Mouse (Mus musculus) forebrain, embryonic 13.5 days (tissue): ENCODE results near the gene Msln. TPM values are rescaled to one million over a fixed set of nuclear protein-coding genes. Genes with fewer than 3 reads are reported as not detected.
"Not testable (repeated sequence)": the region's sequence is repeated elsewhere in the genome, so short reads cannot be mapped to it uniquely, and the experiment has no call there.

Experiments used
- ATAC-seq: fragments of 200-750 bp; cut with Nextera tagmentation; 2 replicates; pipeline ENCODE4 v1.8.0; 2017
- H3K27ac ChIP-seq: fragments of 300-500 bp; sonication (generic); 2 replicates; pipeline ENCODE4 v1.5.1; 2015; ENCODE audit warnings: inconsistent platforms, mild to moderate bottlenecking, moderate library complexity
- H3K27me3 ChIP-seq: fragments of 300-500 bp; sonication (generic); 2 replicates; pipeline ENCODE4 v1.6.1; 2015; ENCODE audit warnings: mild to moderate bottlenecking, inconsistent platforms
- H3K36me3 ChIP-seq: fragments of 300-500 bp; sonication (generic); 2 replicates; pipeline ENCODE4 v1.6.1; 2015; ENCODE audit warnings: mild to moderate bottlenecking, inconsistent platforms; ENCODE audit not compliant: poor library complexity, severe bottlenecking
- H3K4me1 ChIP-seq: fragments of 300-500 bp; sonication (generic); 2 replicates; pipeline ENCODE4 v1.6.1; 2015; ENCODE audit warnings: inconsistent platforms
- H3K4me2 ChIP-seq: fragments of 300-500 bp; sonication (generic); 2 replicates; pipeline ENCODE4 v1.6.1; 2015; ENCODE audit warnings: inconsistent platforms, mild to moderate bottlenecking, moderate library complexity
- H3K4me3 ChIP-seq: fragments of 300-500 bp; sonication (generic); 2 replicates; pipeline ENCODE4 v1.5.1; 2015; ENCODE audit warnings: mild to moderate bottlenecking, inconsistent platforms
- H3K9ac ChIP-seq: fragments of 300-500 bp; sonication (generic); 2 replicates; pipeline ENCODE4 v1.6.1; 2015; ENCODE audit warnings: mild to moderate bottlenecking, inconsistent platforms
- H3K9me3 ChIP-seq: fragments of 300-500 bp; sonication (generic); replicated peaks from 2 replicates; pipeline ENCODE4 v1.6.1; 2016; ENCODE audit warnings: inconsistent platforms
- WGBS: fragments of 180-500 bp; shearing (Covaris S2); methylation state at CpG from one replicate; pipeline ENCODE4 v1.1.7; 2015; 5-methylcytosine and 5-hydroxymethylcytosine counted together
- polyA plus RNA-seq: library from polyadenylated mRNA; unstranded; fragments of >200 nt; fragmentation: Nextera tagmentation; extraction: Ambion mirVana; gene quantifications from 2 replicates; pipeline ENCODE4 v1.2.1, GENCODE M21; 2015

The Msln gene
- polyA plus RNA-seq, 1 experiment from 2014 or later, result 0.18 TPM

DNA sequence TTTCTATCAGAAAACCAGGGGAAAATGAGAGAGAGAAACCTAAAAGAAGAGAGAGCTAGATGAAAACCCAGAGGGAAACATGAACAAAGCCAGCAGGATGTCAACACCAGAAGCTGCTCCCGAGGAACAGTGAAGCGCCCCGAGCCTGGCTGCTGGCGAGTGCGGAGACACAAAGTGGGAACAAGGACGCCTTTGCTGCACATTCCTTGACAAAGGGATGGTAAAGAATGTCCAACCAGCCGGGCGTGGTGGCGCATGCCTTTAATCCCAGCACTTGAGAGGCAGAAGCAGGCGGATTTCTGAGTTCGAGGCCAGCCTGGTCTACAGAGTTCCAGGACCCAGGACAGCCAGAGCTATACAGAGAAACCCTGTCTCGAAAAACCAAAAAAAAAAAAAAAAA, 12.7 kb downstream of the Msln start:
- not testable (repeated sequence) for H3K4me1 ChIP-seq, ATAC-seq, H3K9ac ChIP-seq, H3K36me3 ChIP-seq, H3K9me3 ChIP-seq, H3K27ac ChIP-seq, H3K4me3 ChIP-seq, H3K27me3 ChIP-seq, H3K4me2 ChIP-seq
- WGBS, result 70% methylated on average over 12 of the region's 12 CpGs

DNA sequence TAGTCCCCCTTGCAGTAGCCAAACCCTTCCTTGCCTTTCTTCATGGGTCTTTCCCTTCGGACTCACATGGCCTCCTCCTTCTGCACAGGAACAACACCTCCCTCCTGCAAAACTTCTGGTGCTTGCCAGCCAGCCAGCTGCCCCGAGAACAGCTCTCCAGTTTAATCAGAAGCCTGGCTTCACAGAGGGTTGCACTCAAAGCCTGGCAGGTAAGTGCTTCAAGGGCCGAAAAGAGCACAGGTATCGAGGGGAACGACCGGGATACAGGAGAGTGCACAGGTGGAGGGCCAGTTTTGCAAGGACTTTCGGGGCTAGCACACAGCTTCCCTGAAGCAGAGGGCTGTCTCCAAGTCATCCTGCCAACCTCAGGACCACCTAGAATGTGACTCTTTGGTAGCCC, 15.3 kb downstream of the Msln start:
- no peak overlapping the region for H3K27ac ChIP-seq
- H3K4me1 ChIP-seq, result no peaks in the 10 kb centered on the region
- WGBS, result 86% methylated on average over 7 of the region's 7 CpGs
- no peaks in the 10 kb centered on the region for H3K9me3 ChIP-seq
- ATAC-seq, result no peak
- H3K4me3 ChIP-seq, result no peak overlapping the region
- no peaks in the 10 kb centered on the region for H3K27me3 ChIP-seq
- no peak overlapping the region for H3K9ac ChIP-seq
- no peak overlapping the region for H3K4me2 ChIP-seq
- H3K36me3 ChIP-seq, result no peaks in the 10 kb centered on the region

DNA sequence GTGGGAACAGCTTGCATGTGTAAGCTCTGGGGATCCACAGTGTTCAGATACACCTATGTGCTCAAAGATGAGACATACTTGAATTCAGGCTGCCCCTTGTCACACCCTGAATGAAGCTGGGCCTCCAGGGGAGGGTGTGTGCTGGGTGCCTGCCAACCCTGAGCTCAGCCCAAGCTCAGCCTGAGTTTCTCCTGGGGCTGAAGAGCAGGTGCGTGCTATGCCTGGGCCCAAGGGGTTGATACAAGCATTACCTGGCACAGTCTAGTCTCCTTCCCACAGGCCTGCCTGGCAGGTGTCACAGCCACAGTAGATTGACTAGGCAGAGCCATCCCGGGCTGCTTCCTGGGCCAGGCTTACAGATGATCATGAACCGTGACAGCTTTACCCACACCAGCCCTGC, 18.4 kb downstream of the Msln start, which contains the start of gene Mslnl:
TSS of gene Mslnl (plus strand) at position 298 of the 400 bp plus-strand sequence.
- no peaks in the 10 kb centered on the region for H3K9me3 ChIP-seq
- no peak within 1 kb of the TSS for H3K4me3 ChIP-seq
- H3K27me3 ChIP-seq, result no peaks in the 10 kb centered on the region
- WGBS, result 83% methylated on average over 3 of the region's 3 CpGs
- no peak within 1 kb of the TSS for H3K9ac ChIP-seq
- no peaks in the 10 kb centered on the region for H3K4me1 ChIP-seq
- no peak for ATAC-seq
- H3K36me3 ChIP-seq, result peaks cover 4% of the 10 kb centered on the region
- H3K4me2 ChIP-seq, result no peak within 1 kb of the TSS
- no peak within 1 kb of the TSS for H3K27ac ChIP-seq

DNA sequence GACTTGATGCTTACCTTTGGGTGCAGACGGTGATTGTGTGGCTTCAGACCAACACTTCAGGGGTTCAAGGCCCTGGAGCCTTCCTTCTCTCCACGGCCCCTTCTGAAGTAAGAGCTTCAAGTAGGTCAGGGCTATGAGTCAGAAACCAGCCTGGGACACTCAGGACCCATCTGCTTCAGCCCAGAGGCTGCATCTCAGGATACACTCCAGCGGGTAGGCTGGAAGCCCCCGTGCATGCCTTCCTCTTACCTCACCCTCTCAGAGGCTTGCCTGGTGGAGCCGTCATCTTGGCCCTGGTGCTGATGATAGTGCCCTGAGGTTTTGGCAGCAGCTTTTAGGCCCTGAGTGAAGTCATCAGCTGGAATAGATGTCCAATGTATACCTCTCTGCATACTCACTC, 18.9 kb downstream of the Msln start:
- H3K27ac ChIP-seq, result no peak overlapping the region
- H3K9me3 ChIP-seq, result no peaks in the 10 kb centered on the region

DNA sequence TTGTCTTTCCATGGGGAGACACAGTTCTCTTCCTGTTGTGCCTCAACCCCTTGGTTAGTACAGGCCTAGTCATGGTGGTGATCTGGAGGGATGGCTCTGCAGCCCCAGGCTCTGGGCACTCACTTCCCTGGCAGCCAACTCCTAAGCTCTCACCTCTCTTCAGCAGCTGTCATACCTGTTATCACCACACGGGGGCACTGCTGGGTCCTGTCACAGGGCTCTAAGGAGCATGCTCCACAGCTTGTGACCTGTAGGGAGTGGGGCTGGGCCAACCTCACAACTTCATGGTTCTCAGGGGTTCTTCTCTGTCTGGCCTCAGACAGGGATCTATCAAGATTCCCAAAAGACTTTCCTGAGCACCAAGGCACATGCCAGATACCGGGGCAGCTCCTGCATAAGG, 22.1 kb downstream of the Msln start:
- Histone ChIP-seq H3K4me3 (no peak overlapping the region), H3K9me3 (no peaks in the 10 kb centered on the region), H3K36me3 (peaks cover 21% of the 10 kb centered on the region), H3K4me1 (peaks cover 13% of the 10 kb centered on the region), H3K4me2 (no peak overlapping the region), H3K27me3 (no peaks in the 10 kb centered on the region), H3K27ac (no peak overlapping the region), H3K9ac (no peak overlapping the region)
- ATAC-seq, result no peak
- 25% methylated on average over 2 of the region's 2 CpGs for WGBS

More for the DNA sequence above, 18.9 kb downstream of the Msln start:
- H3K27me3 ChIP-seq, result no peaks in the 10 kb centered on the region
- ATAC-seq, result no peak
- no peak overlapping the region for H3K9ac ChIP-seq
- H3K4me3 ChIP-seq, result no peak overlapping the region
- H3K36me3 ChIP-seq, result peaks cover 9% of the 10 kb centered on the region
- H3K4me2 ChIP-seq, result no peak overlapping the region
- 86% methylated on average over 5 of the region's 5 CpGs for WGBS
- H3K4me1 ChIP-seq, result no peaks in the 10 kb centered on the region

DNA sequence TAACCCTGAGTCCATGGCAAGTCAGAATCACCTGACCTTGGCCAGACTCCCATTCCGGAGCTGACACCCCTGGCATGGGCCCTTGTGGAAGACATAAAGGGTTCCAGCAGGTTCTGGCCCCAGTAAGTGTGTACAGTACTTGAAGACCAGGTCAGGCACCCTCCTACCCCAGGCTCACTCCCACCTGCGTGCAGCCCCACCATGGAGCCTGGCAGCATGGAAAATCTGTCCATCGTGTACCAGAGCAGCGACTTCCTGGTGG, 26.2 kb downstream of the Msln start:
- no peak; the same call in none of the 2 replicates for ATAC-seq
- WGBS, result 18% methylated on average over 4 of the region's 4 CpGs
- Histone ChIP-seq H3K4me2 (peak overlapping the region; percentile 95), H3K27ac (no peak overlapping the region), H3K4me1 (peaks cover 32% of the 10 kb centered on the region), H3K9ac (peak overlapping the region; percentile 80), H3K4me3 (peak overlapping the region; percentile 62), H3K27me3 (no peaks in the 10 kb centered on the region), H3K9me3 (no peaks in the 10 kb centered on the region), H3K36me3 (peaks cover 38% of the 10 kb centered on the region)

DNA sequence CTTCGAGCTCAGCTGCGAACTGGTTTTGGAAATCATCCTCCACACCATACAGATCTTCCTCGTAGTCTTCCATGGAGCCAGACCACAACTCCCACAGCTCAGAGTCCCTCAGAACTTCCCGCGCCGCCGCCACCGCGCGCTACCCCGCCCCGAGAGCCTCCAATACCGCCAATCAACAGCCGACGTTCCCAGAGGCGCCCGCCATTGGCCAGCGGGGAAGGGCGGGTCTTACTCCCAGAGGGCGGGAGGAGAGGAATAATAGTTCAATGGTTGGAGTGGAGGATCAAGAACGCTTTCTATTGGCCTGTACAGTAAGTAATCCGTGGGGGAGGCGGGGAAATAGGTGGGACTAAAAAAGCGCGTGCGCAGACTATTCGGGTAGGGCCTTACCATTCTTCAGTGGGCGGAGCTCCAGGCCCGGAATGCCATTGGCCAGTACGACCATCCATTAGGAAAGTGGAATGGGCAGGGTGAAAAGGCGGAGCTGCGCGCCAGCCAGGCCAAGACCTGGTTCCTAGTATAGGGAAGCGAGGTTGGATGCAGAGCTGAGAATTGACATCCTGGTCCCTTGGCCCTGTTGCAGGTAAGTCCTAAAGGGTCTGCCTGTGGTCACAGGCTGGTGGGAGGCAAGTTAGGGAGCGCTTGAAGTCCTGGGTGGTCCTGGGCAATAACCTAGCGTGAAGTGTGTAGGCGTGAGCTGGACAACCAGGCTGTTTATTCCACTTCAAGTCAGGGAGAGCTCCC, 26.7 kb downstream of the Msln start, which contains the start of the genes Chtf18 and Rpusd1:
TSS of gene Chtf18 (minus strand) at position 155 of the 744 bp plus-strand sequence.
TSS of gene Rpusd1 (plus strand) at position 406 of the 744 bp plus-strand sequence.
- H3K27ac ChIP-seq, result no peak within 1 kb of the TSS
- H3K9me3 ChIP-seq, result no peaks in the 10 kb centered on the region
- H3K4me2 ChIP-seq, result peak within 1 kb of the TSS; percentile 95
- WGBS, result 1% methylated on average over 37 of the region's 37 CpGs
- H3K4me3 ChIP-seq, result peak within 1 kb of the TSS; percentile 62
- H3K9ac ChIP-seq, result peak within 1 kb of the TSS; percentile 81
- ATAC-seq, result peak; percentile 99
- H3K4me1 ChIP-seq, result peaks cover 32% of the 10 kb centered on the region
- no peaks in the 10 kb centered on the region for H3K27me3 ChIP-seq
- peaks cover 43% of the 10 kb centered on the region for H3K36me3 ChIP-seq

DNA sequence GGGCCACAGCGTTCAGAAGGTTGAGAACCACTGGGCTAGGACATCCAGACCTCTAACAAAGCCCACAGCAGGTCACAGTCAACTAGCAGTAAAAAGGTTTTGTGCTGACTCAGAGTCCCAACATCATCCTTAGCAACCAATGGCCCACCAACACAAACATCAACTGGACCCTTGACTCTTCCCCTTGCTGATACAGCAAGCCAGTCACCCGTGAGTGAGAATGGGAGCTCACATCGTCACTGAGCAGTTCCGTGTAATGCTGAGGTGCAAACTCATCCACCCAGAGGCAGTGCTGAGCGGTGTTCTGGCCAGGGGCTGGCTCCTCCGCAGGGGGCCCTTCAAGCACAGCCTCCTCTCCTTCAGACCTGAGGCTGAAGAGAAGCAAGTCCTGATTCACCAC, 28.9 kb downstream of the Msln start:
- 82% methylated on average over 6 of the region's 6 CpGs for WGBS
- Histone ChIP-seq H3K9ac (no peak overlapping the region), H3K4me3 (no peak overlapping the region), H3K27me3 (no peaks in the 10 kb centered on the region), H3K4me2 (no peak overlapping the region), H3K36me3 (peaks cover 53% of the 10 kb centered on the region), H3K27ac (no peak overlapping the region), H3K9me3 (no peaks in the 10 kb centered on the region), H3K4me1 (peaks cover 32% of the 10 kb centered on the region)
- ATAC-seq, result no peak

DNA sequence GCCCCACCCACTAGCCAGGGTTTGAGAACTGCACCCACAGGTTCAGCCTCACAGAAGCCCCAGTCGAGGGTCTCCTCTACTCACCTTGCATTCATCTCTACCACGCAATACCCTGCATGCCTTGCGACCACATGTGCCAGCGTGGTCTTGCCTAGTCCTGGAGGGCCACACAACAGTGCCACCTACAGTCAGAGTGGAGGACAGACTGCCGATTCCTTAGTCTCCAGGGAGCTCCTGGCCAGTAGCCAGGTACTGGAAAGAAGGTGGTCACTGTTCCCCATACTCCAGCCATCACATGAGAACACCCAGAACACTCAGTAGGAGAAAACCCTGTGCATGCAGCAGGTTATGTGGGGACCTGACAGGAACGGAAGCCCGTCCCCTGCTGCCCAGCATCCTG, 30.3 kb downstream of the Msln start:
- Histone ChIP-seq H3K9ac (no peak overlapping the region), H3K4me1 (peaks cover 30% of the 10 kb centered on the region), H3K4me2 (no peak overlapping the region), H3K27me3 (no peaks in the 10 kb centered on the region), H3K4me3 (no peak overlapping the region), H3K9me3 (no peaks in the 10 kb centered on the region), H3K36me3 (peaks cover 58% of the 10 kb centered on the region), H3K27ac (no peak overlapping the region)
- 77% methylated on average over 7 of the region's 7 CpGs for WGBS
- no peak for ATAC-seq

DNA sequence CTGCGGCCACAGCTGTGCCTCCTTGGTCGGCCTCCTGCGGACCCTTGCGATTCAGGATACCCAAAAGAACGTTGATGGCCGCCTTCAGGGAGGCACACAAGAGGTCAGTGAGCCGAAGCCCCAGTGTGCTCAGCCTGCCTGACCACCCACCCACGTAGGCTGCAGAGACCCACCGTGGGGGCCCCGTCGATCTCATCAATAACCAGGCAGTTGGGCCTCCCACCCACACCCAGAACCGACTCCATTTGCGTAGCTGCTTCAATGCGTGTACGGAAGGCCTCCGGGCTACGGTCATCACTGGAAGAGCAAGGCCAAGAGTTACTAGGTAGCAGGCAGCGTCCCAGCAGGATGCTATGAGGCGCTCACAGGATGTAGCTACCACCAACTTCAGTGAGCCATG, 30.7 kb downstream of the Msln start:
- Histone ChIP-seq H3K27me3 (no peaks in the 10 kb centered on the region), H3K4me3 (no peak overlapping the region), H3K36me3 (peaks cover 55% of the 10 kb centered on the region), H3K4me1 (peaks cover 26% of the 10 kb centered on the region), H3K4me2 (no peak overlapping the region), H3K27ac (no peak overlapping the region), H3K9me3 (no peaks in the 10 kb centered on the region), H3K9ac (no peak overlapping the region)
- 96% methylated on average over 19 of the region's 19 CpGs for WGBS
- no peak for ATAC-seq

DNA sequence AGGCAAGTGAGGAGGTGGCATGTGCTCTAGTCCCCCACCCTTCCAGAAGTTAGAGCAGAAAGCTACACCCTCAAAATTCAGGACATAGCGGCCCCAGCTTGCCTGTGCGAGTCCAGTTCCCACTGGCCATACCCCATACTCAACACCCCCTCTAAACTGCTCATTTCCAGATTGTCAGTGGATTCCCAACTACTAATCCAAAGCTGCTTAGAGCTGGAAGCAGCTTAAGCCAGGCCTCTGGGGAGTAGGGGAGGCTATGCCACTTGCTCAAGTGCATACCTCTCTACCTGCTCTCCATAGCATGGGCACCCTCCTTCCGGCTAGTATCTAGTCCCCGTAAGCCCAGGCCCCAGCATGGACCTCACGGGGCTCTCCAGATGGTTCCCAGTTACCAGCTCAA, 32.7 kb downstream of the Msln start:
- H3K4me3 ChIP-seq, result no peak overlapping the region
- ATAC-seq, result no peak

DNA sequence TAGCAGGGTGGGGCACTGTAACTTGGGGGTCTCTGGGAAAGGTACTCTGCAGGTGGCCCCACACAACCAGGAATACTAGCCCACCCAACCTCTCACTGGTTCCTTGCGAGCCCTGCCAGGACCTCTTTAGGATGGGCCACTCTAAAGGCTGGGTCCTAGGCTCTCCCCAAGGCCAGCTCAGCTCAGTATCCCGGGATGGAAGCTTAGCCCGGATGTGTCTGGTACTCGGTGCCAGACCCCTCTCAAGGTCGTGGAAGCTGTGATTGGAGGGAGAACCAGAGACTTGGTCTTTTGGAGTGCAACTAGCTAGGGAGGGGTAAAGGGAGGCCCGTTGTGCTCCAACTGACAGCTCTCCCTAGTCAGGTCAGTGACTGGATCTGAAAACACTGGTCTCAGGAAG, 36.5 kb downstream of the Msln start:
- H3K4me1 ChIP-seq, result peaks cover 9% of the 10 kb centered on the region
- H3K9ac ChIP-seq, result peak overlapping the region; percentile 38; the same call in 1 of the 2 replicates
- no peak for ATAC-seq
- H3K4me3 ChIP-seq, result peak overlapping the region; percentile 35
- peak overlapping the region; percentile 61 for H3K4me2 ChIP-seq
- H3K27ac ChIP-seq, result no peak overlapping the region
- H3K27me3 ChIP-seq, result peaks cover 37% of the 10 kb centered on the region
- peaks cover 36% of the 10 kb centered on the region for H3K36me3 ChIP-seq
- H3K9me3 ChIP-seq, result no peaks in the 10 kb centered on the region
- 11% methylated on average over 6 of the region's 6 CpGs for WGBS

More for the DNA sequence above, 32.7 kb downstream of the Msln start:
- Histone ChIP-seq H3K4me2 (no peak overlapping the region), H3K9ac (no peak overlapping the region), H3K36me3 (peaks cover 55% of the 10 kb centered on the region), H3K4me1 (peaks cover 22% of the 10 kb centered on the region), H3K9me3 (no peaks in the 10 kb centered on the region), H3K27ac (no peak overlapping the region), H3K27me3 (peaks cover 18% of the 10 kb centered on the region)
- 95% methylated on average over 5 of the region's 5 CpGs for WGBS
